Mouse (Mus musculus): ENCODE measurements around the gene Nyx.

DNA sequence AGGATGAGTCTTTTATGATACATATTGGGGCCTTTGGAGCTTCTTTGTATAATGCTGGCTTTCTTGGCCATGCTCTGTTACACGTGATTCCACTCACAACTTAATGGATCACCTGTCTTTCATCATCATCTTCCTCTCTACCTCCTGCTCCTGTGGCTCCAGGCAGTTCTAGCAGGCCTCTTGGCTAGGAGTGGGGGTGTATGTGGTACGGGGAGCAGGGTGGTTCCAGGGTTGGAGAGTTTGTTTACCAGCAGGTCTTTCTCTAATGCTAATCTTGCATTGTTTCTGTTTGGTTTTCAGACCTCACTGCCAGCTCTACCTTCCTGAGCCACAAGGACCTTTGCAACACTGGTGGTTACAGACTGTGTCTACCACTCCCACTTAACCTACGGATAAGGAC lies at the start of gene Nyx:
- no peak for TF ChIP-seq GATA1 (IDR thresholded peaks at IDR 0.05; ENCODE audit: borderline replicate concordance, low read length)
- no peak for TF ChIP-seq FLI1 (IDR thresholded peaks at IDR 0.05; ENCODE audit: low read length)

Measured in megakaryocyte, embryonic 14.5 days (primary cell).